Mouse (Mus musculus): ENCODE measurements at regions not wholly inside any gene's neighbourhood (a gene's known extent, or its start where the extent isn't known, plus 50 kb on each side); places are given as distances from the start of the nearest gene placed in this dataset.

DNA sequence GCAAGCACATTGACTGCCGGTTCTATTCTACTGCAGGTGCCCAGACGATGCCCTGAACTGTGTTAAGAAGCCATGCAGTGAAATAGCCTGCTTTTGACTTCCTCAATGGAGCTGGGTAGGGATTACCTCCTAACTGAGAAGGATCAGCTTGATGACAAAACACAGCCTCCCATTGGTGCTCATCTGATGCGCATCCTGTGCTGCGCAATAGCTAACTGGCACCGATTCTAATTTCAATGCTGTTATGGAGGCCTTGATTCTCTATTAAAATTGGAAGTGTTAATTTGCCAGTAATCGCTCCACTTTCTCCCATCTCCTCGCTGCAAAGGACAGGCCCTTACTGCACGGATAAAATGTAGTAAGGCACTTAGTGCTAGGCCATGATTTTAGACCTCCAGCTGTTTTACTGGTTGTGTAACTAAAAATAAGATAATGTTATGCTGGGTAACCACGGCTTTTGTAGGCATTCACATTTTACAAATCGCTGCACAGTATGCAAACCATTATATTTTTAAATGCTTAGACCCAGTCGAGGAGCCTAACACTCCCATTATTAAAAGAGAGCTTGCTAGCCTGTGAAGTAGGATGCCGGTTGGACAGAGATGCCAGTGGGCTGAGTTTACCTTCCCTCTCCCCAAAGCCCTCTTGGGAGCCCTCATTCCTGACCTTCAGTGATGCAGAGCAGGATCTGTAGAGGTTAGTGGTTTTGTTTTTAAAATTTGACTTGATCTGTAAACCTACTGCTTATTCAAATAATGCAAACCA lies 163.0 kb downstream of the Tfap2a start:
- H3K27ac ChIP-seq = no peak overlapping the region
- no peak for TF ChIP-seq CTCF (conservative IDR thresholded peaks at IDR 0.05)
- no peak for DNase-seq (ENCODE audit: low spot score in 2 of 2)
- no peak overlapping the region for H3K4me3 ChIP-seq

DNA sequence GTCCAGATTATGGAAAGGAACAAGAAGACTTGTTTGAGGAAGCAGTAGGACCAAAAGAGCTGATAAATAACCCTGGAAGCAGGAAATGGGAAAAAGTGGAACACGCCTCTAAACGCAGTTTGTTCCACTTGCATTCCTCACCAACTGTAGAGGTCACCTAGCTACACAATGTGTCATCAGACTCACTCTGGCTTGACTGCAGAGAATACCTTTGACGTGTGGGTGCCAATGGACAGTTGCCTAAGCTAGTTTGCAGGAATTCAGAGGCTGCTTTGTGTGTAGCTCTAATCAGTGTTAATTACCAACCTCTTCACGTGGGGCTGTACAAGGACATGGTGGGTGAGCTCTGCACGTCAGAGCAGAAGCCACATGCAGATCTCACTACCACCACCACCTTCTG lies 168.7 kb downstream of the Tfap2a start:
- H3K4me3 ChIP-seq = no peak overlapping the region
- DNase-seq (ENCODE audit: low spot score in 2 of 2) = no peak
- no peak for TF ChIP-seq CTCF (conservative IDR thresholded peaks at IDR 0.05)
- no peak overlapping the region for H3K27ac ChIP-seq

DNA sequence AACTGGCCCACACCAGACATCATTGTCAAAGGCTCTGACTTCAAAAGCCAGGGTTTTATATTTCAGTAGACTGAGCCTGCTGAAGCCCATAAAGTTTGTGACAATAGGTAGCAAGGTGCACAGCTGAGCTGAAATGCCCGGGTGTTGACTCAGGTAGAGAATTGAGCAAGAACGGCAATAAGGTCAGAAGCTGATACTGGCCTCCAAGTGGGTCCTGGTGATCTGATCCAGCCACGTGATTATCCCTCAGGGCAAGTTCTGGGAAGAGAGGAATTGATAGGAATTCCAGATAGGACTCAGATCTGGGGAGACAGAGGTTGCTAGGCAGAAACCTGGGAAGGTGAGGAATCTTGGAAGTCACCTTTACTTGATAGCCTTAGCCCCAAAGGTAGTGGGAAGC lies 170.4 kb downstream of the Tfap2a start:
- H3K27ac ChIP-seq = no peak overlapping the region
- TF ChIP-seq CTCF (conservative IDR thresholded peaks at IDR 0.05) = no peak
- no peak for DNase-seq (ENCODE audit: low spot score in 2 of 2)

DNA sequence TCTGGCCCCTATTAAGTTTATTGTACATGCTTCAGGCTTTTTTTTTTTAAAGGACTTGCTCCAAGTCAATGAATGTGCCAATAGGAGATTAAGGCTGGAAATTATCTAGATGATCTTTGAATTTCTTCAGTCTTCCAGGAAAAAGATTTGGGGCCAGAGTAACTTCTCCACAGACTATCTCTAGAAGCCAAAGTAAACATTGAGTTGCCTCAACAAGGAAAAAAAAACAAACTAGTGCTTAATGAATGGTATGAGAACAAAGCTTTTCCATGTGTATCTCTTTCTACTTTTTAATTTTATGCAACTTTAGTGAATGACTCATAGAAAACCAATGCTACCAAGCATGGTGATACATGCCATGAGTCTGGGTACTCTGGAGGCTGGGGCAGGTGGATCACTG lies 173.8 kb downstream of the Tfap2a start:
- no peak for TF ChIP-seq CTCF (conservative IDR thresholded peaks at IDR 0.05)
- H3K4me3 ChIP-seq = no peak overlapping the region
- DNase-seq (ENCODE audit: low spot score in 2 of 2) = no peak
- H3K27ac ChIP-seq = no peak overlapping the region

More for the DNA sequence above, 170.4 kb downstream of the Tfap2a start:
- H3K4me3 ChIP-seq = no peak overlapping the region

DNA sequence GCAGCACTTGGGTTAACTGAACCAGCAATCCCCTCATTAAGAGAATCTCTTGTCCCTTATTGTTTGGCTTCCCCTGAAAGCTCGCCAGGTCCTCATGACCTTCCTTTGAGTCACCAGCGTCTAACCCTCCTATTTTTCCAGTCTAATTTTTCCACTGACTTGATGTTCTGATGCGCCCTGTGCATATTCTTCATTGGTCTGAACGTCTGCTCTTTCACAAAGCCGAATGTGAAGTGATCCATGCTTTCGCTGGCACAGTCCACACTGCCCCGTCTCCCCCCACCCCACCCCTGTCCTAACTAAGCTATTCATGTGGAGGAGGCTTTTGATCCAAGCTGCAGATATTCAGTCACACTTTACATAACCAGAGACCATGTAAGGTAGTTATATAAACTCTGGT lies 183.8 kb downstream of the Tfap2a start:
- H3K27ac ChIP-seq = no peak overlapping the region
- TF ChIP-seq CTCF (conservative IDR thresholded peaks at IDR 0.05) = no peak
- DNase-seq (ENCODE audit: low spot score in 2 of 2) = no peak
- H3K4me3 ChIP-seq = no peak overlapping the region

DNA sequence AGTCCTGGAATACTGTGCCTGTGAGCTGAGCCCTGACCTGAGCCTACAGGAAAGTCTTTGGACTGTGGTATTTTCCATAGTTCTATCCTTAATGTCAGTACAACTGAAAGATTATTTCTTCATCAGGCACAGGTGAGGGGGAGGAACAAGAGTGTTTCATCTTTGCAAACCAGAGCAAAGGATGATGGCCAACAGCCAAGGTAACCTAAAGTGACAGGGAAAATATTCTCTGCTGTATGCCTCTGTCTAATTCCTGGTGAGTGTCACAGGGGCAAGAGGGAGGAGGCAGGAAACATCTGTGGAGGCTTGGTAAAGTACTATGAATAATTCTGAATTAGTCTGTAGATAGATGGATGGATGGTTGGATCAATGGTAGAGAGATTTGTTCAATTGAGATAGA lies 164.3 kb upstream of the Ofcc1 start:
- no peak for TF ChIP-seq CTCF (conservative IDR thresholded peaks at IDR 0.05)
- Histone ChIP-seq H3K4me3 (no peak overlapping the region), H3K27ac (no peak overlapping the region)
- DNase-seq (ENCODE audit: low spot score in 2 of 2) = no peak

DNA sequence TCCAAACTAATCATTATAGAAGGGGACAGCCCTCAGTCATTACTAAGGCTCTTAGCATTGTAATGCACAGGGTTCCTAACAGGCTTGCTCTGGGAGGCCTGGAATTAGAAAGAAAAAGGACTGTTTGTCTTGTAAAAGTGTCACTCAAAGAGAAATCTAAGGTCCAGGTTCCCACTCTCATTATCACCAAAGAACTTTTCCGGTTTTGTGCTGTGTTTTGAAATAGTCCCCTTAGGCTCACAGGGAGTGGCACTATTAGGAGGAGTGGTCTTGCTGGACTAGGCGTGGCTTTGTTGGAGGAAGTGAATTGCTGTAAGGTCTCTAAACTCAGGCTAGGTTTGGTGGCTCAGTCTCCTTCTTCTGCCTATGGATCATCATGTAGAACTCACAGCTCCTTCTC lies 161.9 kb upstream of the Ofcc1 start:
- H3K4me3 ChIP-seq = no peak overlapping the region
- DNase-seq (ENCODE audit: low spot score in 2 of 2) = no peak
- TF ChIP-seq CTCF (conservative IDR thresholded peaks at IDR 0.05) = no peak
- H3K27ac ChIP-seq = no peak overlapping the region

DNA sequence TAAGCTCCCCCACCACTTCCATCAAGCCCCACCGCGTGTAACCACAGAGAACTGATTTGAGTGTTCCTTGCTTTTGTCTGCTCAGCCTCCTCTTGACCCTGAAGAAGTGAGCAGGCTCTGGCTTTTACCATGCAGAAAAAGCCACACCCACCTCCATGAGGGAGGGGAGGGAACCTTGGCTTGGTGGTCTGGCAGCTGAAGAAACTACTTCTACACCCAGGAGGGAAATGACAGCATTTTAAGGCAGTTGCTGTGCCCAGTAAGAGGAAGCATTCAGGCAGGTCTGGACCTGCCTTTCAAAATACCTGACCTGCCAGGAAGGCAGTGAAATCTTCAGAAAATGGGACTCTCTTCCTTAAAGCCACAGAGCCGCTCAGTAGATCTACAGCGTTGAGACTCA lies 156.9 kb upstream of the Ofcc1 start:
- H3K27ac ChIP-seq = no peak overlapping the region
- DNase-seq (ENCODE audit: low spot score in 2 of 2) = no peak
- TF ChIP-seq CTCF (conservative IDR thresholded peaks at IDR 0.05) = no peak
- H3K4me3 ChIP-seq = no peak overlapping the region

DNA sequence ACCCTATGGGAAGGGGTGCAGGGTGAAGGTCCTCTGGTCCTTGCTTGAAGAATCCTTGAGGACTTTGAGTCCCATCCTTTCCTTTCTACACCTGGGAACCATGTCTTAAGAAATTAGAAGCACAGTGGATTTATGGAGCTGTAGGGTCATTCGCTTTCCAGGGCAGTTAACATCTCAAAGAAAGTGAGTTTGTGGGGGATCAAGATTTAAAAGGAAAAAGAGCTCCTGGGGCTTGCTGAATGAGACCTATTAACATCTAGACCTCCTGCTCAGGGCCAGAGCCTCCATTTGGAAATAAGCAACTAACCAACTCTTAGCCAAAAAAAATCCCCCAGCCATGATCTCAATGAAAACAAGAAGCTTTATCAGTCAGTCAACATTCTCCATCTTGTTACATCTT lies 148.0 kb upstream of the Ofcc1 start:
- TF ChIP-seq CTCF (conservative IDR thresholded peaks at IDR 0.05) = no peak
- Histone ChIP-seq H3K4me3 (no peak overlapping the region), H3K27ac (no peak overlapping the region)
- DNase-seq (ENCODE audit: low spot score in 2 of 2) = no peak

DNA sequence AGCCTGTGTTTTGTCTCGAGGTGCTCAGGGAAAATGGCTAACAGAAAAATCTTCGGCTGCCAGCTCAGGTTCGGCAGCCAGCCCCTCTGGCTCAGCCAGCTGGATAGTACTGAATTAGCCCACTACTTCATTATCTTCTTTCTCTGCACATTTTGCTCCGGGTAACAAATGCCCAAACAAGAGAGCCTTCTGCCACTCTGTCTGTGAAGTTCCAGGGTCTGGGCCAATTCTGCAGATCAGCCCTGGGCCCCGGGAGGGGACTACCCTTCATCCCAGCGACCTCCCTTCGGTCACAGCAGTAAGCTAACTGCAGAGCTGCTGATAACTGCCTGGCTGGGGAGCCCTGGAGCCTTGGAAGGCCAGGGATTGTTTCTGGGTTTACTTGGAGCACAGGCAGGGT lies 119.6 kb upstream of the Ofcc1 start:
- Histone ChIP-seq H3K4me3 (no peak overlapping the region), H3K27ac (no peak overlapping the region)
- peak in 1 of 2 experiments; percentile 11 for DNase-seq (ENCODE audit: low spot score in 2 of 2)
- no peak for TF ChIP-seq CTCF (conservative IDR thresholded peaks at IDR 0.05)

DNA sequence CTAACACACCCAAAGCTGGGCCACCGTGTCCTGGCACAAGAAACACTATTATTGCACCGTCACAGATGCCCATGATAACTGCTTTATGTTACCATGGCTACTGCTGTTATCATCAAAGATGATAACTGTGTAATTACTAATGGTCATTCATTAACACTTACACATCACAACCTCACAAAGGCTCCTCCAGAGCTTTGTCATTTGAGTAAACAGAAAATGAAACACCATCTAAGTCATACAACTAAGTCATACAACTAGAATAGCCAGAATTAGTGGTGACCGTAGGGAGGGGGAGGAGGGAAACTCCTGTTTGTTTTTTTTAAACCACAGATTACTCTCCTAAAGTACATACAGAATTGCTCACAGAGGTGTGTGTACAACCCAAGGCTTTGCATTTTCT lies 111.4 kb upstream of the Ofcc1 start:
- DNase-seq (ENCODE audit: low spot score in 2 of 2) = no peak
- no peak for TF ChIP-seq CTCF (conservative IDR thresholded peaks at IDR 0.05)
- Histone ChIP-seq H3K27ac (no peak overlapping the region), H3K4me3 (no peak overlapping the region)

DNA sequence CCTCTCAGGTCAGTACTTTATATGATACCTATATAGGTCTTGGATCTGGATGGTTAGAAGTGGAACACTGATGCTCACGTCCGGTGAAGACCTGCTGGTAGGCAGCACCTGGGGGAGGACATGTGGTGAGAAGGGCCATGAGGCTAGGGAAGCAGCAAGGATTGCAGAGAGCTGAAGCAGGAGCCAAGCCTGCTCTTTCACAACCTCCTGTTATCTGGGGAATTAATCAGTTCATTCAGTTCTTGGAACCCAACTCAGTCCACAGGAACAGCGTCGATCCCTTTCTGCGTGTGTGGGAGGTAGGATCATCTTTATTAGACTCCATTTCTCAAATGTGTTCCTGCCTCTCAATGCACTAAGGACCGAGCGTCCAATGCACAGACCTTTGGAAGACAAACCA lies 107.9 kb upstream of the Ofcc1 start:
- H3K27ac ChIP-seq = no peak overlapping the region
- no peak for DNase-seq (ENCODE audit: low spot score in 2 of 2)
- H3K4me3 ChIP-seq = no peak overlapping the region
- no peak for TF ChIP-seq CTCF (conservative IDR thresholded peaks at IDR 0.05)

DNA sequence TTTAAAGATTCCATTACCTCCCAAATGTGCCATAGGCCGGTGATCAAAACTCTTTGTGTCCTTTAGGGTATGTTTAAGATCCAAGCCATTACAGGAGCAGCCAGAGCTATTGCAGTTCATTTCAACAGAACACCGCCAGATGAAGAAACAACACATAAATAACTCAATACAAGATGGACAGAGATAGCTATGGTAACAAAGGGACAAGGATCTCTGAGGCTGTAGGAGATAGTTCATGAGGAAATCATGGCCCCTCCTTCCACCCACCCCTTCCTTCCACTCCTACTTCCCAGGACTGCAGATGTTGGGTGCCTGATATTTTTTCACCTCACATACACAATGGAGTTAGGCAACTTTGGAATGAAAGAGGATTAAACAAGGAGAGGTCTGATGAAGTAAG lies 92.1 kb upstream of the Ofcc1 start:
- DNase-seq (ENCODE audit: low spot score in 2 of 2) = no peak
- TF ChIP-seq CTCF (conservative IDR thresholded peaks at IDR 0.05) = no peak
- Histone ChIP-seq H3K27ac (no peak overlapping the region), H3K4me3 (no peak overlapping the region)

DNA sequence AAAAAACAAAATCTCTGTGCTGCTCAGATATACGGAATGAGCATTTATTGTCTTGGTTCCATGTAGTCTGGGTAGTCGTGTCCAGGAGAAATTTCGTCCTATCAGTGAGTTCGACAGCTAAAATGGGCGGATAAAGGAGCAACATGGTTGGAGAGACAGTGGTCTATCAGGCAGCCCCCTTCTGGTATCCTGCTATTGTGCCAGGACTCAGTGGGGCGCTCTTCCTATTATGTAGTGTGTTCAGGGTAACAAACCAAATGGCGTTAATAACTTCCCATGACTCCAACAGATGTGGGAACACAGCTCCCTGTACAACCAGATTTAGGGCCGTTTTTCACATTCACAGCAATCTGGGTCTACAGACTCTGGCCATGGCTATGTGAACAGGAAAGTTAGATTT lies 68.6 kb upstream of the Ofcc1 start:
- no peak overlapping the region for H3K4me3 ChIP-seq
- DNase-seq (ENCODE audit: low spot score in 2 of 2) = no peak
- TF ChIP-seq CTCF (conservative IDR thresholded peaks at IDR 0.05) = no peak
- H3K27ac ChIP-seq = no peak overlapping the region

DNA sequence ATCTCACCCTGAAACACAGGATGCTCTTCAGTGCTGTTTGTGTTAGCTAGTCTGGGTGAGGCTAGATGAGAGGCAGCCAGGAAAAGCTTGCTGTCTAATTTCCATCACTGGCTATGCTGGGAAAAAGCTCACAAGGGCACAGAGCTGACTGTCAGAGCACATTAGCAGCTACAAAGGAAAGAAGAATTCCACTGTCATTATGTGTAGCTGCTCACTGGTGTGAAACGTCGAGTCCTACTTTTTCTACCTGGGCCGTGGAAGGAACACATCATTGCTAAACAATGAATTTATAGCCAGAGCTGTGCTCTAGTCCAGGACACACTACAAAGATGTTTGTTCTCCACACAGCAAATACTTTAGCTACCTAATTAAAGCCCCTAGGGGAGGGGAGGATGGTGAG lies 61.8 kb upstream of the Ofcc1 start:
- no peak overlapping the region for H3K27ac ChIP-seq
- DNase-seq (ENCODE audit: low spot score in 2 of 2) = no peak
- no peak overlapping the region for H3K4me3 ChIP-seq
- no peak for TF ChIP-seq CTCF (conservative IDR thresholded peaks at IDR 0.05)
